Mouse (Mus musculus) hindbrain, embryonic 14.5 days (tissue): ENCODE measurements at regions not wholly inside any gene's neighbourhood (a gene's known extent, or its start where the extent isn't known, plus 50 kb on each side); places are given as distances from the start of the nearest gene placed in this dataset.

ENCODE experiments used
- ATAC-seq: fragments of 200-750 bp; cut with Nextera tagmentation; 2 replicates; pipeline ENCODE4 v1.8.0; 2017; ENCODE audit warnings: moderate number of reproducible peaks, mild to moderate bottlenecking, moderate TSS enrichment, moderate library complexity; ENCODE audit not compliant: low FRiP score
- DNase-seq: peaks from one replicate; pipeline ENCODE4 v3.0.0-alpha.2; 2015; ENCODE audit warnings: low spot score
- H3K27ac ChIP-seq: fragments of 300-500 bp; sonication (generic); 2 replicates; pipeline ENCODE4 v1.5.1; 2014; ENCODE audit warnings: mild to moderate bottlenecking, moderate library complexity
- H3K27me3 ChIP-seq: fragments of 300-500 bp; sonication (generic); 2 replicates; pipeline ENCODE4 v1.6.1; 2014; ENCODE audit warnings: mild to moderate bottlenecking, low read length, mixed read lengths; ENCODE audit not compliant: control insufficient read depth, insufficient read depth
- H3K36me3 ChIP-seq: fragments of 300-500 bp; sonication (generic); replicated peaks from 2 replicates; pipeline ENCODE4 v1.6.1; 2014; ENCODE audit not compliant: control insufficient read depth, insufficient read depth
- H3K4me1 ChIP-seq: fragments of 300-500 bp; sonication (generic); replicated peaks from 2 replicates; pipeline ENCODE4 v1.6.1; 2014; ENCODE audit warnings: antibody characterized with exemption, low read length, mixed read lengths; ENCODE audit not compliant: control insufficient read depth, insufficient read depth
- H3K4me2 ChIP-seq: fragments of 300-500 bp; sonication (generic); replicated peaks from 2 replicates; pipeline ENCODE4 v1.6.1; 2014; ENCODE audit warnings: mild to moderate bottlenecking, moderate library complexity
- H3K4me3 ChIP-seq: fragments of 300-500 bp; sonication (generic); replicated peaks from 2 replicates; pipeline ENCODE4 v1.5.1; 2014; ENCODE audit warnings: mild to moderate bottlenecking, low read length
- H3K9ac ChIP-seq: fragments of 300-500 bp; sonication (generic); 2 replicates; pipeline ENCODE4 v1.6.1; 2014
- H3K9me3 ChIP-seq: fragments of 300-500 bp; sonication (generic); 2 replicates; pipeline ENCODE4 v1.6.1; 2016; ENCODE audit warnings: low read length; ENCODE audit not compliant: control insufficient read depth
- WGBS: fragments of 180-500 bp; shearing (Covaris S2); extraction: QIAGEN DNeasy Blood & Tissue Kit; methylation state at CpG from one replicate; pipeline ENCODE4 v1.1.7; 2014; 5-methylcytosine and 5-hydroxymethylcytosine counted together

- Histone ChIP-seq H3K4me3 (no peak overlapping the region), H3K4me2 (no peak overlapping the region), H3K9me3 (no peaks in the 10 kb centered on the region), H3K36me3 (no peaks in the 10 kb centered on the region), H3K4me1 (peaks cover 4% of the 10 kb centered on the region; the same call in 1 of the 2 replicates), H3K27ac (no peak overlapping the region), H3K9ac (no peak overlapping the region), H3K27me3 (no peaks in the 10 kb centered on the region)
- WGBS: 62% methylated on average over 5 of the region's 5 CpGs
- DNase-seq: no peak
- ATAC-seq: no peak
Observed at GRCm38 (mm10) chr17:48792954-48793353, 139.2 kb upstream of the Lrfn2 start.

DNA sequence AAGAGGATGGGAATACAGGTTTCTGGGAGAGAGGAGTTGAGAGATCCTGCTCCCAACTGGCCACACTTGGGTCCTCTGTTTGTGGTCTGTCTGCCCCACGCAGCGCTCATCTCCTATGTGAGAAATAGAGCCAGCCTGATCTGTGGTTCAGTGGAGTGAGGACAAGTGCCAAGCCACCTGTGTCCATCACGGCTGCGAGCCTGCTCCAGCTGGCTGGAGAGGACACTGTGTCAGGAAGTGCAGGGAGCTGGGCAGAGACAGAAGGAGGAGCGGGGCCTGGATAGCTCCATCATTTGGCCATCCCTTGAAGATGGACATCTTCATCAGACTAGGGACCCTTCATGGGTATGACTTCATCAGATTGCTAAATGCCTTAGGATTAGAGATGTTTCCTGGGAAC lies 136.4 kb upstream of the Lrfn2 start:
- Histone ChIP-seq H3K9me3 (no peaks in the 10 kb centered on the region), H3K4me2 (no peak overlapping the region), H3K4me1 (peaks cover 4% of the 10 kb centered on the region; the same call in 1 of the 2 replicates), H3K27me3 (no peaks in the 10 kb centered on the region), H3K36me3 (no peaks in the 10 kb centered on the region), H3K27ac (no peak overlapping the region), H3K4me3 (no peak overlapping the region), H3K9ac (no peak overlapping the region)
- no peak for ATAC-seq
- 87% methylated on average over 5 of the region's 5 CpGs for WGBS
- DNase-seq: no peak

DNA sequence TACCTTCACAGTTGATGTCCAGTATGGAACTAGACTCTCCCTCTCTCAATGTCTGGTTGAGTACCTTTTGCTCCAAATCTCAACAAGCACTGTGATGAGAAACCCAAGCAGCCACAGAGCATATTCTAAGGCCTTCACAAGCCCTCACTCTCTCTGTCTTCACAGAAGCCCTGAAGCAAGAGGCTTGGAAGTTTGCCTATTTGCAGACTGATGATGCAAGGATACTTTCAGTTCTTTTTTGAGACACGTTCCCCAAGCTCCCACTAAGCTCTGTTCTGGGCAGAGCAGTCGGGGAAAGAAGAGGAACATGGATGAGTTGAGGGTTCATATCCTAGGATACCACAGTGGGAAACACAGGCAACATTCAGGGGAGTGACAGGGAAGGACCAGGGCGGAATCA lies 134.0 kb upstream of the Lrfn2 start:
- H3K4me3 ChIP-seq: no peak overlapping the region
- H3K27ac ChIP-seq: no peak overlapping the region
- H3K4me2 ChIP-seq: no peak overlapping the region
- DNase-seq (no peak), ATAC-seq (no peak)
- H3K9ac ChIP-seq: no peak overlapping the region
- H3K4me1 ChIP-seq: no peaks in the 10 kb centered on the region
- no peaks in the 10 kb centered on the region for H3K36me3 ChIP-seq
- no peaks in the 10 kb centered on the region for H3K9me3 ChIP-seq
- WGBS: 79% methylated on average over 3 of the region's 3 CpGs
- H3K27me3 ChIP-seq: no peaks in the 10 kb centered on the region

- Histone ChIP-seq H3K4me3 (no peak overlapping the region), H3K27ac (no peak overlapping the region), H3K36me3 (no peaks in the 10 kb centered on the region), H3K4me1 (no peaks in the 10 kb centered on the region), H3K4me2 (no peak overlapping the region), H3K27me3 (no peaks in the 10 kb centered on the region), H3K9ac (no peak overlapping the region), H3K9me3 (no peaks in the 10 kb centered on the region)
- WGBS: 75% methylated on average over 7 of the region's 7 CpGs
- no peak for ATAC-seq
- no peak for DNase-seq
Observed at GRCm38 (mm10) chr17:48802673-48803072, 129.5 kb upstream of the Lrfn2 start.

- H3K4me1 ChIP-seq: no peaks in the 10 kb centered on the region
- no peaks in the 10 kb centered on the region for H3K36me3 ChIP-seq
- no peak overlapping the region for H3K4me3 ChIP-seq
- DNase-seq: no peak
- H3K27ac ChIP-seq: no peak overlapping the region
- no peak for ATAC-seq
- no peak overlapping the region for H3K9ac ChIP-seq
- no peak overlapping the region for H3K4me2 ChIP-seq
- WGBS: 61% methylated on average over 3 of the region's 3 CpGs
- H3K9me3 ChIP-seq: no peaks in the 10 kb centered on the region
- H3K27me3 ChIP-seq: no peaks in the 10 kb centered on the region
Observed at GRCm38 (mm10) chr17:48807905-48808304, 124.3 kb upstream of the Lrfn2 start.

GRCm38 (mm10) chr17:48814753-48815504 lies 117.2 kb upstream of the Lrfn2 start:
- Histone ChIP-seq H3K4me3 (no peak overlapping the region), H3K9ac (no peak overlapping the region), H3K27ac (no peak overlapping the region), H3K4me1 (peaks cover 5% of the 10 kb centered on the region), H3K36me3 (no peaks in the 10 kb centered on the region), H3K27me3 (no peaks in the 10 kb centered on the region), H3K4me2 (no peak overlapping the region), H3K9me3 (no peaks in the 10 kb centered on the region)
- DNase-seq: no peak
- no peak; the same call in 1 of the 2 replicates for ATAC-seq
- WGBS: 38% methylated on average over 15 of the region's 15 CpGs

GRCm38 (mm10) chr17:48816588-48817324 lies 115.4 kb upstream of the Lrfn2 start:
- Histone ChIP-seq H3K4me2 (no peak overlapping the region), H3K4me1 (peaks cover 8% of the 10 kb centered on the region), H3K36me3 (no peaks in the 10 kb centered on the region), H3K27me3 (no peaks in the 10 kb centered on the region), H3K9me3 (no peaks in the 10 kb centered on the region), H3K4me3 (no peak overlapping the region), H3K27ac (no peak overlapping the region), H3K9ac (no peak overlapping the region)
- no peak; the same call in 1 of the 2 replicates for ATAC-seq
- DNase-seq: no peak
- 56% methylated on average over 9 of the region's 9 CpGs for WGBS

DNA sequence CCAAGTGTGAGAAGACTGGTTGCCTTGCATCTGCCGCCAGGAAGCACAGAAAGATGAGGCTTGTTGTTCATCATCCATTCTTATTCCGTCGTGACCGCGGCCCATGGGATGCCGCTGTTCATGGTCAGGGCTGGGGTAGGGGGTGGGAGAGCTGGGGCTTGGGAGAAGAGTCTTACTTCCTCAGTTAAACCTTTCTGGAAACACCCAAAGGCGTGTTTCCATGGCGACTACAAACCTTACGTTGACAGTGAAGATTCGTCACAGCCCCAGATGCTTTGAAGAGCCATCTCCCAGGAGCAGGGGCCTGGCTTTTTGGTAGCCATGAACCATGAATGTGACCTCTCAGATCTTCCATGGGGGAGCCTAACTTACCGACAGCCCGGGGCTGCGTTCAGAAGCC lies 114.6 kb upstream of the Lrfn2 start:
- Histone ChIP-seq H3K4me2 (no peak overlapping the region), H3K27me3 (no peaks in the 10 kb centered on the region), H3K9me3 (no peaks in the 10 kb centered on the region), H3K9ac (no peak overlapping the region), H3K27ac (no peak overlapping the region), H3K4me1 (peaks cover 8% of the 10 kb centered on the region), H3K36me3 (no peaks in the 10 kb centered on the region), H3K4me3 (no peak overlapping the region)
- DNase-seq (no peak), ATAC-seq (no peak)
- WGBS: 53% methylated on average over 13 of the region's 13 CpGs

DNA sequence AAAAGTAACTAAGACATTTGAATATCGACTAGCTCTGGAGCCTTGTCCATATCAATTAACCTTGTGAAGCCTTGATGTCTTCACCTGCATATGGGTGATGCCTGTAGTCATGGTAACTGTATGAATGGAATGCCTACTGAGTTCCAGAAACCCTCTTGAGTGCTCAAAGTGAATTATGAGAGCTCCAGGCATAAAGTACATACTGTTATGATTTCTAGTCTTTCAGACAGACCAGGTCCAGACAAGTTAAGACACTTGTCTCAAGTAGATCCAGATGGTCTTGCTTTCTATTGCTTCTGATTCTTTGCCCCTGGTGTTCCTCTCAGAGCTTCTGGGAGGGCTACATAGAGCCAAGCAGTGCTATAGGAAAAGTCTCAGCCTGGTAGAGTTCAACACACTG lies 112.5 kb upstream of the Lrfn2 start:
- DNase-seq (no peak), ATAC-seq (no peak)
- no peak overlapping the region for H3K27ac ChIP-seq
- no peaks in the 10 kb centered on the region for H3K36me3 ChIP-seq
- no peak overlapping the region for H3K4me2 ChIP-seq
- H3K9me3 ChIP-seq: no peaks in the 10 kb centered on the region
- 69% methylated on average over 1 of the region's 1 CpGs for WGBS
- no peak overlapping the region for H3K9ac ChIP-seq
- peaks cover 16% of the 10 kb centered on the region for H3K4me1 ChIP-seq
- H3K27me3 ChIP-seq: no peaks in the 10 kb centered on the region
- H3K4me3 ChIP-seq: no peak overlapping the region
